Mouse (Mus musculus) lung, adult 2 months (tissue): ENCODE results near the gene Grip1.

Experiments
- CTCF ChIP-seq: fragments of 200-500 bp; IDR thresholded peaks from 2 replicates; pipeline ENCODE4 v1.5.1; 2011; ENCODE audit warnings: mild to moderate bottlenecking, low read length, control low read depth; ENCODE audit not compliant: insufficient read depth
- POLR2A ChIP-seq: fragments of 200-500 bp; IDR thresholded peaks from 2 replicates; pipeline ENCODE4 v1.6.1; 2011; ENCODE audit warnings: low read depth, mild to moderate bottlenecking, control low read depth, low read length, borderline replicate concordance; ENCODE audit errors: extremely low read depth

DNA sequence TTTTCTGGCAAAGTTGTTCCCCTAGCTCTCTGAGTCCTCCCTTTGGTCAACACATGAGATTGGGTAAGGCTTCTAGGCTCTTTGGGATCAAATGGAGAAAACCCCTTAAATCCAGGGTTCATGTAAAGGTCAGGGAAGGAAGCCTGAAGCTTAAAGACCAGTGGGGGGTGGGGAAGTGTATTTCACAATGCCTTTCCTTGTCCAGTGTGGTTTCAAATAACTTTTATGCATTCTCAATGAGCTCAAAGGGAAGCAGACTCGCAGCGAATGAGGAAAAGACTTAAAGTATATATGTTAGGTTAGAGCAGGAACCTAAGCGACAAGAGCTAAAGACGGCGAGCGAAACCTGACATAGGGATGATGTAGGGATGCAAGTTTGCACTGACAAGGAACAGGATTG is 131.0 kb downstream of the Grip1 start:
- no peak for TF ChIP-seq CTCF
- no peak for TF ChIP-seq POLR2A
